Mouse (Mus musculus) lung, postnatal 36 days (tissue): Measurements from ENCODE around the gene Ing1.
"Not testable (repeated sequence)": the region's sequence is repeated elsewhere in the genome, so short reads cannot be mapped to it uniquely, and the experiment has no call there.

Experiments used
- DNase-seq: peaks from one replicate; pipeline ENCODE4 v3.0.0; 2022; ENCODE audit warnings: mixed read lengths

Gene Ing1

GRCm38 (mm10) chr8:11551497-11551896 lies 3.9 kb upstream of the Ing1 start:
- DNase-seq: not testable (repeated sequence)

GRCm38 (mm10) chr8:11552390-11552789 lies 3.0 kb upstream of the Ing1 start:
- DNase-seq: no peak

GRCm38 (mm10) chr8:11555720-11556591 lies 585 bp downstream of the Ing1 start:
- peak; percentile 100 for DNase-seq

GRCm38 (mm10) chr8:11556691-11557423 lies 1.5 kb downstream of the Ing1 start:
- DNase-seq: peak; percentile 49

GRCm38 (mm10) chr8:11557424-11557767 lies 2.0 kb downstream of the Ing1 start:
- peak; percentile 41 for DNase-seq

GRCm38 (mm10) chr8:11557768-11558629 lies 2.6 kb downstream of the Ing1 start:
- peak; percentile 99 for DNase-seq

- DNase-seq: no peak
Observed at GRCm38 (mm10) chr8:11559511-11559910, 4.1 kb downstream of the Ing1 start.

GRCm38 (mm10) chr8:11560220-11560619 lies 4.8 kb downstream of the Ing1 start:
- DNase-seq: no peak

- DNase-seq: peak; percentile 23
Observed at GRCm38 (mm10) chr8:11564236-11564635, 8.9 kb downstream of the Ing1 start.

GRCm38 (mm10) chr8:11564721-11565120 lies 9.3 kb downstream of the Ing1 start:
- no peak for DNase-seq

GRCm38 (mm10) chr8:11568193-11568592 lies 12.8 kb downstream of the Ing1 start:
- not testable (repeated sequence) for DNase-seq

GRCm38 (mm10) chr8:11569260-11570097 lies 14.1 kb downstream of the Ing1 start:
- no peak for DNase-seq

- no peak for DNase-seq
Observed at GRCm38 (mm10) chr8:11570742-11571141, 15.4 kb downstream of the Ing1 start.

- DNase-seq: no peak
Observed at GRCm38 (mm10) chr8:11571950-11572349, 16.6 kb downstream of the Ing1 start.

GRCm38 (mm10) chr8:11572428-11572827 lies 17.1 kb downstream of the Ing1 start:
- no peak for DNase-seq

- no peak for DNase-seq
Observed at GRCm38 (mm10) chr8:11574911-11575603, 19.7 kb downstream of the Ing1 start.

- DNase-seq: peak; percentile 51
Observed at GRCm38 (mm10) chr8:11575604-11576384, 20.4 kb downstream of the Ing1 start.

- DNase-seq: no peak
Observed at GRCm38 (mm10) chr8:11585513-11586373, 30.4 kb downstream of the Ing1 start.

GRCm38 (mm10) chr8:11586374-11586745 lies 31.0 kb downstream of the Ing1 start:
- no peak for DNase-seq

GRCm38 (mm10) chr8:11591837-11592236 lies 36.5 kb downstream of the Ing1 start:
- DNase-seq: no peak
